Mouse (Mus musculus): Measurements from ENCODE around the gene Gm37240.
A peak's percentile ranks its signal among the peaks of the same experiment; 100 is the strongest.

Gene Gm37240

DNA sequence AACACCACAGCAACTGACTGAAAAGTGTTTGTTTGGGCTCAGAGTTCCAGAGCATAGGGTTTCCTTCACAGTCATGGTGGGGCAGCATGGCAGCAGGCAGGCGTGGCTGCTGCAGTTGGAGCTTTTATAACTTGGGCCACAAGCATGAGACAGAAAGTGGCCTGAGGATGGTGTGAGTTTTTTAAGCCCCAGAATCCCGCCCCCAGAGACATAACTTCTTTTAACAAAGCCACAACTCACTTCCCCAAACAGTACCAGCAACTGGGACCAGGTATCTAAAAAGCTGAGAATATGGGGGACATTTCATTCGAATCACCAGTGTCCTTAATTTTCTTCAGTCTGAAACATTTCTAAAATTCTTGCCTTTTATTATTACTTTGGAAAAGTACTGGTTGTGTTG lies 1049.3 kb downstream of the Gm37240 start:
- no peak for DNase-seq (ENCODE audit: low spot score in 2 of 2)

- no peak for DNase-seq (ENCODE audit: low spot score in 2 of 2)
Measured at GRCm38 (mm10) chr3:84836029-84836428, 1051.3 kb downstream of the Gm37240 start.

DNA sequence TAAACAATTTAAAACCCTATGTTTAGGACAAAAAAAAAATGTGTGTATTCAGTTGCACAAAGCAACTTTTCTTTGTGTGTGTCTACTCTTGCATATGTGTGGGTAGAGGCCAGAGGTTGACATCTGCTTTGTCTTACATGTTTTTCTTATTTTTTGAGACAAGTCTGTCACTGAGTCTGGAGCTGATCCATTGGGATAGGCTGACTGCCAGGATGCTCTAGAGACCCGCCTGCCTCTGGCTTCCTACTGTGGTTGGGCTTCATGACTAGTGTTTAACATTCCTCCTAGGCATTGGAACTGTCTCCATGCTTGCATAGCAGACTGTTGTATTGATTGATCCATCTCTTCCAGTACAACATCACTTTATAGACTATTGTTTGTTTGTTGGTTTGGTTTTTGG lies 1058.0 kb downstream of the Gm37240 start:
- no peak for DNase-seq (ENCODE audit: low spot score in 2 of 2)

GRCm38 (mm10) chr3:84827617-84828016 lies 1059.7 kb downstream of the Gm37240 start:
- DNase-seq (ENCODE audit: low spot score in 2 of 2) = peak; percentile 30 to 57

DNA sequence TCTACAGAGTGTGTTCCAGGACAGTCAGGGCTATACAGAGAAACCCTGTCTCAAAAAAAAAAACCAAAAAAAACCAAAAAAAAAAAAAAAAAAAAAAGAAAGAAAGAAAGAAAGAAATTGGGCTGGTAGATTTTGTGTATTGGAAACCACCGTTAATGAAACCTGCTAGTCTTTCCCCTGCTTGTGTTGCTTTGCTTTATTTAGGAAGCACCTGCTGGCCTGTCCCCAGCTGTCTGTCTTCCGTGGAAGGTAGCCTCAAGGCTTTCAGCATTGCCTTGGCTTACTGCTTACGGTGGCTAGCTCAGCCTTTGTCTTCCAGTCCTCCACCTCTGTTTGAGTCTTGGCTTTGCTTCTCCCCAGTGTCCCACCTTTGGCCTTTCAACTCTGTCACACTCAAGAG lies 1060.4 kb downstream of the Gm37240 start:
- DNase-seq (ENCODE audit: low spot score in 2 of 2) = peak; percentile 30 to 37

GRCm38 (mm10) chr3:84826405-84826804 lies 1060.9 kb downstream of the Gm37240 start:
- DNase-seq (ENCODE audit: low spot score in 2 of 2) = peak; percentile 42 to 53

DNA sequence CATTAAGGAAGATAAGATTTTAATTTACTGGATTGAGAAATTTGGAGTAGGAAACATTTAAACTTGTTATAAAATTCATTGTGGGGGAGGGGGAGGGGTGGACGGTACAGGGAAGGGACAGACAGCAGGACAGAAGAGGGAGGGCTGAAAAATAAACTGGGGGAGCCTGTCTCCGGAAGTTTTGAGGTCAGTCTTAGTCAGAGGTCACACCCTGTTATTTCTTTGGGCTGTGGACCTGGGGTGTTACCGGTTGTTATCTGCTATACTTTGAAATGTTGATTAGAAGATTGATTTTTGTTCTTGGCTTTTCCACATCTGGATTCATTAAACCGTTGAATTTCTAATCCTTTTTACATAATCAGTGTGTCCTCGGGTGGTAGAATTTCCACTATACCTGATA lies 1061.3 kb downstream of the Gm37240 start:
- DNase-seq (ENCODE audit: low spot score in 2 of 2) = no peak

GRCm38 (mm10) chr3:84820654-84821201 lies 1066.6 kb downstream of the Gm37240 start:
- DNase-seq (ENCODE audit: low spot score in 2 of 2) = no peak

DNA sequence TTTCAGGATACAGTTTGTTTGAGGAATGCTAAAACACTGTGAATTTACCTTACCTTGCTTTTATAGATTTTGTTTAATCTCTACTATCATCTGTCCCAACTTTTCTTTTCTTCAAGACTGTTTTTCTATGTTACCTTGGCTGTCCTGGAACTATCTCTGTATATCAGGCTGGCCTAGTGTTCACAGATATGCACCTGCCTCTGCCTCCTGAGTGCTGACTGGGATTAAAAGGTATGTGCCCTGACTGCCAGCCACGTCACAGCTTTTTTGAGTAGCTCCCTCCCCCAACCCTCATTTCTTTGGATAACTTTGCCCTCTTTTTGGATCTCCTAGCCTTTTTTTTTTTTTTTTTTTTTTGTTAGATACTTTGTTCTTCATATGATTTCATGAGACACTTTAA lies 1070.4 kb downstream of the Gm37240 start:
- no peak for DNase-seq (ENCODE audit: low spot score in 2 of 2)

DNA sequence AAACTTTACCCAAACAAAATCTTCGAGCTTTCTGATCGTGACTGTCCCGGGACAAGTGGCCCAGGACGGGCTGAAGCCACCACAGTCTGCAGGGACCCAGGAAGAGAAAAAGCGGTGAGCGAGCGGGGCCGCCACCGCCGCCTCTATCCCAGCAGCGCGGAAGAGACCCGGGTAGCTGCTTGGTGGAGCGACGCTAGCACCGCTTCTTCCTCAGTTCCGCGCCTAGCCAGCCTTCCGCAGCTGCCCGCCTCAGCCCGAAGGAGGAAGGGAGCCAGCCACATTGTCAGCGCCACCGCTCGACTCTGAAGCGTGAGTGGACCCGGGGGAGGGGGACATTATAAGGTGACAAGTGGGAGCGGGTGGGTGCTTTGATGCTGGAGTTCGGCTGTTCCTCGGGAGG lies 1071.9 kb downstream of the Gm37240 start:
- peak; percentile 66 to 67 for DNase-seq (ENCODE audit: low spot score in 2 of 2)

DNA sequence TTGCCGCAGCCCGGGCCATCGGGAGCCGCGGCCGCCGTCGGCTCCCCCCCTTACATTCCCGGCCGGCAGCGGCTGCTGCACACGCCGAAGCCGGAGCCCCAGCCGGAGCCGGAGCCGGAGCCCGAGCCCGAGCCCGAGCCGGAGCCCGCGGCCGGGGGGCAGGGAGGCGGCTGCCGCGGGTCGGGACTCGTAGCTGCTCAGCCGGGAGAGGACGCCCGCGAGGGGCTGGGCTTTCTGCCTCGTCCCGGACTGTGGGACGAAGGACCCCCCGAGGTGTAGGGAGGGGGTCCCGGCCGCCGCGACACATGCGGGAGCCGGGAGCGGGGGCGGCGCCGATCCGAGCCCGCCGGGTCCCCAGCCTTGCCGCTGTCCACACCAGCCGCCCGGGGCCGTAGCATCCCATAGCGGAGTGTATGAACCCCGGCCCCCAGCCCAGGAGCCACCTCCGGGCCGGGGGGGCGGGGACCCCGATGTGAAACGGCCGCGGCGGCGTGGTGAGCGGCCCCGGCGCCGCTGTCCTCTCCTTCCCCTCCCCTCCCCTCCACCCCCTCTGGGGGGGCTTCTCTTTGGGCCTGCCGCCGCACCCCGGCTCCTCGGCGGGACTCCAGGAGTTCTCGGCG lies 1072.4 kb downstream of the Gm37240 start, which contains the start of gene Fbxw7:
Gene Fbxw7 (plus strand): TSS at position 507 of the 620 bp plus-strand sequence.
- peak; percentile 22 to 29 for DNase-seq (ENCODE audit: low spot score in 2 of 2)

- DNase-seq (ENCODE audit: low spot score in 2 of 2) = peak; percentile 100
Measured at GRCm38 (mm10) chr3:84814157-84814761, 1073.1 kb downstream of the Gm37240 start.

DNA sequence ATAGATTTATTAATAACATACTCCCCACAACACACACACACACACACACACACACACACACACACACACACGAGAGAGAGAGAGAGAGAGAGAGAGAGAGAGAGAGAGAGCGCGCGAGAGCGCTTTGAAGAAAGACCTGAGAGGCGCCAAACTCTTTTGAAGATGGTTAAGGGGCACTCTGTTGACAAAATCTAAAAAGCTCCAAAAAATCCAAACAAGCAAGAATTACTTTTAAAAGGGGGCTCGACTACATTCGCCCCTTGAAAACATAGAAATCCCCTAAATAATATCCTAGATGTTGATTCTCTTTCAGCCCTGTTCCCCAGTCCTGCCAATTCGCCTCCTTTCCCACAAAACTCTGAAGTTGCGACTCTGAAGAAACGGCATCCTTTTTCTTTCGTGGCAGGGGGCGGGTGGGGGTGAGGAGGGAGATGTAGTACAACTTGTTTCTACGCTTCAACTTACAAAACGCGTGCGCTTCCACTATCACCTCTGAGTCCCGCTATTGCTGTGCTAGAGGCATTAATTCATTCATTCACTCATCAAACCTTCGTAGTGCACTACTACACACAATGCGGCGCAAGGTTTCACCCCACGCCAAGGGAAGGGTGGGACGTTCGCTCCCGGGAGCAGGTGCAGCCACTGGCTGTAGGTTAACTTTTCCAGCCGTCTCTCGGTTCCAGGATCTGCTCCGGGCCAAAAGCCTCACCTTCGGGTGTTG lies 1073.7 kb downstream of the Gm37240 start:
- no peak for DNase-seq (ENCODE audit: low spot score in 2 of 2)

DNA sequence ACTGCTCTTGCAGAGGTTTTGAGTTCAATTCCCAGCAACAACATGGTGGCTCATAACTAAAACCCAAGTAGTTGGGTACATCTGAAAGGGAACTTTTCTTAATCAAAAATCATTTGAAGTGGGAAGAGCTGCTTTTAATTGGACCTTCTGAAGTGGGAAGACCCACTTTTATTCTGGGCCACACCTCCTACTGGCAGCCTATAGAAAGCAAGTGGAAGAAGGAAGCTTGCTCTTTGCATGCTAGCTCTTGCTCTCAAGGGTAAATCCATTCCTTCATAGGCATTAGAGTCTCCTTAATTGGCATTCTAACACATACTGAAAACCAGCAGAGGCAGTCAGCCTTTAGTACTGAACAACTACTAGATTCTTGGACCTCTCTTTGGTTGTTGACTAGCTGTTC lies 1076.5 kb downstream of the Gm37240 start:
- DNase-seq (ENCODE audit: low spot score in 2 of 2) = no peak

DNA sequence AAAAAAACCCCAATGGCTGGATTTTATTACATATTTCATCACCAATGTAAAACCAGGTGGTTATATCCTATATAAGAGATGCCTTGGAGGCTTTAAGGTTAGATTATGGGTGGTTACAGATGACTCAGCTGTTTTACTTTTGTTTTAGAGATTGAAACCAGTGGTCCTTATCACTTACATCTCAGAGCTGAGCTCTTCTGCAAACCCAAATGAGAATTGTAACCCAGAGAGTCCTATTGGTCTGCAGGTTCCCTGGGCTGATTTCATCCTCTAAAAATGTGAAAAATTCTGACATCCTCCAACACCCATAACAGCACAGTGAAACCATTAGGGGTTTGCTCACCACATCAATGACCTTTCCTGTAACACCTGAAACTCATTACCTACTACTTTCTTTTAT lies 1078.4 kb downstream of the Gm37240 start:
- DNase-seq (ENCODE audit: low spot score in 2 of 2) = no peak

- no peak for DNase-seq (ENCODE audit: low spot score in 2 of 2)
Measured at GRCm38 (mm10) chr3:84807826-84808225, 1079.5 kb downstream of the Gm37240 start.

DNA sequence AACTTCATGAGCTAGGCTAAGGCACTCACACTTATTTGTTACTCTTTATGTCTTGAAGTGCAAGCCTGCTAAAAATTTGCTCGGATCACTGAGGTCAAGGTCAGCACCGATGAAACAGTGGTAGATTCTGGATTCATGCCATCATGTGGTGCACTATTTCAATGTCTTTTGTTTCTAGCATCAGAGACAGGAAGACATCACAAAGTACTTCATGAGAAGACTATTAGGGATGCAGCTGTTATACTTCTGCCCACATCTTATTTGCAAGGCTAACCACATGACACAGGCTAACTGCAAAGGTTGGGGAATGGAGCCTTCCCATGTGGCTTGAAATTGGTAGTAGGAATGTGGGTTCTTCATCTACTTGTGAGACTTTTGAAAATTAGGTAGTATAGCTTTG lies 1081.1 kb downstream of the Gm37240 start:
- no peak for DNase-seq (ENCODE audit: low spot score in 2 of 2)

- no peak for DNase-seq (ENCODE audit: low spot score in 2 of 2)
Measured at GRCm38 (mm10) chr3:84804036-84804435, 1083.3 kb downstream of the Gm37240 start.

- DNase-seq (ENCODE audit: low spot score in 2 of 2) = peak; percentile 42 to 48
Measured at GRCm38 (mm10) chr3:84787914-84788313, 1099.4 kb downstream of the Gm37240 start.

DNA sequence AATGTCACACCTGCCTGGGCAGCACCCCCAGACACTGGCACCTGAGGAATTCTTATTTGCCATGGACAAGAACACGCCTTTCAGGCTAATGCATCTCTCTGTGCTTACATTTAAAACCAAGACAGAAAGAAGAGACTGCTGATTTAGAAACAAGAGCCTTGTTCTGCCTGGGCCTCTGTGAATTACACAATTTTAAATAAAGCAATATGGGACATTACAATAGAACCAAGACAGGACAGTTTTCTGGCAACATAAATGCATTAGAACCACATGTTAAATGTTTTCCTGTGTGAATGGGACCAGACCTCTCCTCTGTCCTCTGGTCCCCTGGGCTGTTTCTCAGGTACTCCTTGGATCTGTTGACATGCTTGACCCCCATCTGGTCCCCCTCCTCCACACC lies 1111.2 kb downstream of the Gm37240 start:
- DNase-seq (ENCODE audit: low spot score in 2 of 2) = no peak

GRCm38 (mm10) chr3:84775577-84775976 lies 1111.7 kb downstream of the Gm37240 start:
- no peak for DNase-seq (ENCODE audit: low spot score in 2 of 2)

DNA sequence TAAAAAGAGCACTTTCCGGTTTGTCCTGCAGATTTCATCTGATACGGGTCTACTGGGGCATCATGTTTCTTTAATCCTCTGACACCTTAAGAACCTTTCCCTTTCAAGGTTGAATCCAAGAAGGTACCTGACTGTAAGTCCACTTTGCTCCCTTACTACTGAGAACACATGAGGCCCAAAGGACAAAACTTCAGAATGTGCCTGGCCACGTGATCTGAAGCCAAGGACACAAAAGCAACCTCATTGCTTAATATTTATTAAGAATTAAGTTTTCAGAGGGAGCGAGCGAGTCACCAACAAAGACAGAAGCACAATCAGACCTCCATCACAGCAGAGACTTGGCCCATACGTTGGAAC lies 1112.3 kb downstream of the Gm37240 start:
- no peak for DNase-seq (ENCODE audit: low spot score in 2 of 2)

Measured in spleen, postnatal 36 days (tissue).